24 mouse cellular contexts compared by ENCODE assay signal in the genomic region with DNA sequence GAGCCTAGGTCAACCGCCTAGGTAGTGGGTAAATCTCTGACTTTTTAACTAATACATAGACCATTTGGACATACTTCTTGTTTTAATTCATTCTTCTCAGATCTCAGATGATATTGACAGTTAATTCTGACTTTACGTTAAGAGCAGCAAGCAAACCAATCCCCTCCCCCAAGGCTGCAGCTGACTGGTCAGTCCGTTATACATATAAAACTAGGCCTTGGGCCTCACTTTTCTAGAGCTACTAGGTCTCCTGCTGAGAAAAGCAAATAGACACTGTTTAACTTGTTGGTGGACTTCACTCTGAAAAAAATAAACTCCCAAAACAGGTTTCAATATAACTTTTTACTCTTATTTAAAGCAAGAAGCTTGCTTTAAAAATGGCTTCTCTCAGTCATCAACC.
"Had no signal": no experiment of that assay in that cellular context is flagged by ENCODE, and none has a peak within 500 bp of the region (broad histone marks: within the 10 kb centered on the region; RNA-seq: fewer than 3 reads in every experiment).

No protein-coding gene starts in this region.

- H3K4me2 ChIP-seq: heart, embryonic 11.5 days; heart, embryonic 13.5 days; heart, embryonic 15.5 days; hindbrain, embryonic 13.5 days; hindbrain, embryonic 15.5 days; kidney, embryonic 15.5 days; limb, embryonic 13.5 days; limb, embryonic 15.5 days; liver, embryonic 12.5 days had no signal

- H3K27me3 ChIP-seq: heart, embryonic 13.5 days; heart, embryonic 15.5 days; hindbrain, embryonic 13.5 days; hindbrain, embryonic 15.5 days; kidney, embryonic 15.5 days; limb, embryonic 13.5 days; limb, embryonic 15.5 days; liver, embryonic 12.5 days had no signal

- H3K27ac ChIP-seq: heart, adult 2 months; heart, embryonic 13.5 days; heart, embryonic 15.5 days; hindbrain, embryonic 13.5 days; hindbrain, embryonic 15.5 days; hindbrain, postnatal 0 days; kidney, embryonic 15.5 days; limb, embryonic 13.5 days; limb, embryonic 15.5 days; liver, embryonic 12.5 days; liver, embryonic 14.5 days had no signal

- H3K9me3 ChIP-seq: heart, embryonic 13.5 days; heart, embryonic 15.5 days; hindbrain, embryonic 13.5 days; hindbrain, embryonic 15.5 days; kidney, embryonic 15.5 days; limb, embryonic 13.5 days; limb, embryonic 15.5 days; liver, embryonic 12.5 days had no signal

- ATAC-seq: forebrain, postnatal 0 days; hindbrain, postnatal 0 days; intestine, embryonic 16.5 days; liver, embryonic 12.5 days had no signal

- H3K36me3 ChIP-seq: heart, embryonic 13.5 days; heart, embryonic 15.5 days; hindbrain, embryonic 13.5 days; hindbrain, embryonic 15.5 days; kidney, embryonic 15.5 days; limb, embryonic 13.5 days; limb, embryonic 15.5 days; liver, embryonic 12.5 days had no signal

- H3K4me1 ChIP-seq: hindbrain, embryonic 13.5 days; hindbrain, embryonic 15.5 days; limb, embryonic 13.5 days; limb, embryonic 15.5 days had no signal

- DNase-seq: forebrain, postnatal 0 days; gastrocnemius, postnatal 14 days; gastrocnemius, postnatal 36 days; heart, adult 11 months; heart, adult 2 months; heart, postnatal 14 days; heart, postnatal 36 days; kidney, adult 18-20 months; kidney, postnatal 25 days; layer of hippocampus, adult 9-11 months; layer of hippocampus, postnatal 36 days; left cerebral cortex, postnatal 4 days had no signal

- H3K9ac ChIP-seq: forebrain, postnatal 0 days; heart, embryonic 13.5 days; heart, embryonic 15.5 days; hindbrain, embryonic 13.5 days; hindbrain, embryonic 15.5 days; kidney, embryonic 15.5 days; limb, embryonic 13.5 days; limb, embryonic 15.5 days; liver, embryonic 12.5 days; liver, embryonic 14.5 days had no signal

- H3K4me3 ChIP-seq: heart, adult 2 months; heart, embryonic 13.5 days; heart, embryonic 15.5 days; hindbrain, embryonic 13.5 days; hindbrain, embryonic 15.5 days; kidney, embryonic 15.5 days; limb, embryonic 13.5 days; limb, embryonic 15.5 days; liver, embryonic 12.5 days had no signal
